Mouse (Mus musculus) ES-E14 (cell line): Measurements from ENCODE around the gene Gad1. TPM values are rescaled to one million over a fixed set of nuclear protein-coding genes. Genes with fewer than 3 reads are reported as not detected.

Experiments used
- DNase-seq: peaks from one replicate; pipeline ENCODE4 v3.0.0-alpha.2; 2013; ENCODE audit warnings: low read depth, low spot score
- H3K27ac ChIP-seq: 2 replicates; pipeline ENCODE4 v1.5.1; 2012; ENCODE audit warnings: low read depth, mild to moderate bottlenecking, low read length, moderate library complexity, mixed read lengths; ENCODE audit not compliant: poor library complexity, insufficient read depth, severe bottlenecking
- H3K36me3 ChIP-seq: 2 replicates; pipeline ENCODE4 v1.6.1; 2012; ENCODE audit warnings: mild to moderate bottlenecking, low read length, moderate library complexity, mixed read lengths; ENCODE audit not compliant: control insufficient read depth, poor library complexity, insufficient read depth, severe bottlenecking
- H3K4me1 ChIP-seq, 2 experiments: fragments of 150-350 bp in 1 of 2; sonication (generic) in 1 of 2; 2 replicates each; pipeline ENCODE4 v1.6.1; 2012; ENCODE audit warnings: low read length in 2 of 2, mild to moderate bottlenecking in 1 of 2, mixed read lengths in 1 of 2; ENCODE audit not compliant: control insufficient read depth in 2 of 2, insufficient read depth in 2 of 2, poor library complexity in 1 of 2
- H3K4me3 ChIP-seq, 2 experiments: fragments of 150-350 bp in 1 of 2; sonication (generic) in 1 of 2; 2 replicates each; pipeline ENCODE4 v1.5.1; 2012; ENCODE audit warnings: low read length in 2 of 2, low read depth in 1 of 2, mild to moderate bottlenecking in 1 of 2, mixed read lengths in 1 of 2; ENCODE audit not compliant: insufficient read depth in 1 of 2, poor library complexity in 1 of 2, severe bottlenecking in 1 of 2
- H3K9ac ChIP-seq: 2 replicates; pipeline ENCODE4 v1.6.1; 2012; ENCODE audit warnings: low read depth, mild to moderate bottlenecking, low read length, mixed read lengths; ENCODE audit not compliant: poor library complexity, insufficient read depth, severe bottlenecking
- H3K9me3 ChIP-seq: fragments of 150-350 bp; sonication (generic); 2 replicates; pipeline ENCODE4 v1.6.1; 2012; ENCODE audit warnings: low read depth, mild to moderate bottlenecking, low read length; ENCODE audit not compliant: control insufficient read depth, insufficient read depth
- CHD2 ChIP-seq: IDR thresholded peaks from 2 replicates; pipeline ENCODE4 v1.6.1; 2014; ENCODE audit warnings: mild to moderate bottlenecking, low read depth, low read length, inconsistent platforms
- HCFC1 ChIP-seq: IDR thresholded peaks from 2 replicates; pipeline ENCODE4 v1.6.1; 2012; ENCODE audit warnings: low read length, inconsistent platforms, borderline replicate concordance; ENCODE audit not compliant: insufficient read depth
- MAFK ChIP-seq: IDR thresholded peaks from 2 replicates; pipeline ENCODE4 v1.6.1; 2014; ENCODE audit warnings: mild to moderate bottlenecking, low read depth, low read length, inconsistent platforms; ENCODE audit not compliant: insufficient read depth
- ZC3H11A ChIP-seq: IDR thresholded peaks from 2 replicates; pipeline ENCODE4 v1.6.1; 2012; ENCODE audit warnings: low read depth, mild to moderate bottlenecking, inconsistent platforms, low read length, borderline replicate concordance
- ZNF384 ChIP-seq: IDR thresholded peaks from 2 replicates; pipeline ENCODE4 v1.6.1; 2012; ENCODE audit warnings: low read depth, low read length, inconsistent platforms
- in situ Hi-C, 2 experiments: fragments of 600-800 bp; cut with MboI; formaldehyde crosslinking; loops; one replicate each; pipeline ENCODE4 v1.15.1; 2025; ENCODE audit warnings: low sequenced_read_pairs in 2 of 2, inconsistent platforms in 1 of 2; ENCODE audit not compliant: unreplicated experiment in 2 of 2
- total RNA-seq: library from RNA; depleted of rRNA; stranded (reverse); fragments of 300-350 nt; gene quantifications from 2 replicates; pipeline ENCODE4 v1.2.3, GENCODE M21; 2012

Gene Gad1
- total RNA-seq, 1 experiment = 1.0 TPM

DNA sequence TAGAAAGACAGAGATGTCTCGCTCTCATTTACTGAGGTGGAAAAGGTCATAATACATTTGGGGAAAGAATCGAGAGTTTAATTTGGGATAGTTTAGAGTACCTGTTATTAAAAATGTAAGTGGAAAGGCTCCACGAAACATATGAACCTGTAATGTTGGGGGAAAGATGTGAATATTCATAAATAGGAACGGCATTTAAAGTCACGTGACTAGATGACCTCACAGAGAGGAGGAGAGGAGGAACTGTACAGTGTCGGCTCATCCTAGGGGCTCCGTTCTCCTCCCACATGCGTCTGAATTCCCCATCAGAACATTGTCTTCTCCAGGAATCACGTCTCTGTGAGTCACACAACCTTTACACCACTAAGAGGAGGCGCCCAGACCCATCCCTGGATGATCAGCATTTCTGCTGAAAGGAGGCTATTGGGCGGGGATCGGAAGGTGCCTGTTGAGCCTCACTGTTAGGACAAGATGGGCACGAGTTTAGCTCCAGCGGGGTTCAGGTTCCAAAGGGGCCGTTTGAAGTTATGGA, 739 bp upstream of the Gad1 start:
- in situ Hi-C loops = loop anchor here in 1 of 2 experiments (25.0 kb wide), 1 partner anchor 415 kb away; no protein-coding TSS in a partner anchor
- no peaks in the 10 kb centered on the region for H3K9me3 ChIP-seq
- H3K4me3 ChIP-seq = no peak overlapping the region
- no peak overlapping the region for H3K27ac ChIP-seq
- no peak for TF ChIP-seq CHD2
- TF ChIP-seq MAFK = no peak
- no peak for TF ChIP-seq HCFC1
- no peak for TF ChIP-seq ZNF384
- H3K36me3 ChIP-seq = no peaks in the 10 kb centered on the region
- peaks cover 0 to 2% of the 10 kb centered on the region in 2 experiments; a peak in 1 of 4 replicates for H3K4me1 ChIP-seq
- H3K9ac ChIP-seq = no peak overlapping the region
- DNase-seq = no peak

DNA sequence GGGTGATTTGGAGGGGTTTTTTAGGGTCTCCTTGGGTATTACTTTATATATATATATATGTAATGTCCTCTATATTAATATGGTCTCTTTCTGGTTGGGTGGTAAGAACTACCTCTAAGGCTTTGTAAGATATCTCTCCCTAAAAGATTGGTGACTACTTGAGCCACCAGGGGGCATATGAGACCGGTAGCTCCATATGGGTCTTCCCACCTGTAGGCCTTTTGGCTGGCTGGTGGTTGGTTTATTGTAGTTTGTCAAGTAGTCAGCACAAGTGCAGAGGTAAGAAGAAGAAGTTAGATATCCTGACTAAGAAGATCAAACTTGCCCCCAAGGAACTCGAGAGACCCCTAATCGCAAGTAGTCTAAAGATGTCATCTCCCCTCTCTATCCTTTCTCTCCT, 954 bp downstream of the Gad1 start:
- Histone ChIP-seq H3K36me3 (no peaks in the 10 kb centered on the region), H3K9ac (no peak overlapping the region), H3K4me3 (no peak overlapping the region), H3K4me1 (peaks cover 0 to 2% of the 10 kb centered on the region in 2 experiments; a peak in 2 of 4 replicates), H3K27ac (no peak overlapping the region), H3K9me3 (no peaks in the 10 kb centered on the region)
- TF ChIP-seq ZC3H11A = 0 out of 2 replicates have a peak, but pooled peaks have one; percentile 7
- no peak for TF ChIP-seq MAFK
- in situ Hi-C loops = loop anchor here in 1 of 2 experiments (25.0 kb wide), 1 partner anchor 417 kb away; no protein-coding TSS in a partner anchor
- no peak for DNase-seq

DNA sequence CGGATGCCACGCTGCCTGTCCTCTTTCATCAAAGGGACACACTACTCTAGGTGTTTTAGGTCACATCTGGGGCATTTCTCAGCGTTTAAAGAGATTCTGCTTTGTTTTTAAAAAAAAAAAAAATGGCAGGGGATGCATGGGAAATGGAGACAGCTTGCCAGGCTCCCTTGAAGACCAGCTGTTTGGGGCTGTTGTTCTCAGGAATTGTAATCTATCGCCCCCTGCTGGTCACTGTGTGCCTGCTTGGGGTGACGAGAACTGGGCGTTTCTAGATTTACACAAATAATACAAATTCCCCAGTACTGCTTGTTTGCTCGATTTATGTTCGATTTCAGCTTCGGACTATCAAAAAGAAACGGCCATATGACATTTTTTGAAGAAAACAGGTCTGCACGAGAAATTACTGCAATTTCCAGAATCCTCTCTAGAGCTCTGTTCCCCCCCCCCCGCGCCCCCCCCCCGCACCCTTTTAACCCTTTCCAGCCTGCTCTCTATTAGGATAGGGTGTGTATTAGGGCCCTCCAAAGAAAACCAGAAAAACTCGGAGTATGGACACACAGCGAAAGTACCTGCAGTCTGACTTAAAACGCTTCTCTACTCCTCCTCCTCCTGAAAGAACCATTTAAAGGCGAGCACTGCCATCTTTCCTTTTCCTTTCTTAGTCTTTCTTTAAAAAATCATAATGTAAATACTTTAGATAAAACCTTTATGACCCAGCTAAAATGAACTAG, 5.4 kb downstream of the Gad1 start:
- no peaks in the 10 kb centered on the region for H3K36me3 ChIP-seq
- H3K4me3 ChIP-seq = peak overlapping the region in 1 of 2 experiments; percentile 21; a peak in 2 of 4 replicates
- peak; percentile 96 for TF ChIP-seq ZNF384
- peak; percentile 8; the same call in 1 of the 2 replicates for TF ChIP-seq MAFK
- TF ChIP-seq ZC3H11A = peak; percentile 20; the same call in 1 of the 2 replicates
- TF ChIP-seq CHD2 = no peak
- no peak for TF ChIP-seq HCFC1
- in situ Hi-C loops = loop anchor here in 1 of 2 experiments (25.0 kb wide), 1 partner anchor 421 kb away; no protein-coding TSS in a partner anchor
- H3K27ac ChIP-seq = no peak overlapping the region
- H3K4me1 ChIP-seq = peaks cover 2 to 5% of the 10 kb centered on the region in 2 experiments
- no peak overlapping the region for H3K9ac ChIP-seq
- H3K9me3 ChIP-seq = no peaks in the 10 kb centered on the region
- DNase-seq = peak; percentile 99

DNA sequence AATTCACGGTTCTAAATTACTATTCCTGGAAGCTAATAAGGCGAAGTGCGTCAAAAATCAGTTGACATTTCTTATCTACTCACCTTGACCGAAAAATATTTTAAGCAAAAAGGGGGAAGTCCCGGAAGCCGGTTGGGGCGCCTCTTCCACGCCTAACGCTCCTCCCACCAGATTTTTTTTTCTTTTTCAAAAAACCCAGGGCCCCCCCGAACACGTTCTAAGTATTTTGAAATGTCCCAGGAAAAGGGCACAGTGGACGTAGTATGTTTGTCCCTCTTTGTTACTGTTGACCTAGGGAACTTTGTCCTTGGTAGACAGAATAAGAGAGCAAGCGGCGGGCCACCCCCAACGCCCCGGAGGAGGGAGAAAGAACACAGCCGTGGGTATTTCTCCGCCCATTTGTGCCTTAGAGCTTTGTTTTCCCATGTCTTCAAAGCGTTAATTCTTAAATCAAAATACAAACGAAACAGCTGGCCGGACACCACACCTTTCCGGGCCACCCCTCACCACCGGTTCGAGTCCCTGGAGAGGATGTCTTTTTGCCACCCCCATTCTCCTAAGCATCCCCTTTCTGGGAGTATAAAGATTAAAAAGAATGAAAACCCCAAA, 6.1 kb downstream of the Gad1 start:
- Histone ChIP-seq H3K27ac (no peak overlapping the region), H3K9ac (no peak overlapping the region), H3K4me1 (peaks cover 2 to 5% of the 10 kb centered on the region in 2 experiments), H3K9me3 (no peaks in the 10 kb centered on the region), H3K36me3 (no peaks in the 10 kb centered on the region), H3K4me3 (peak overlapping the region; percentile 15 to 21; a peak in 2 of 4 replicates)
- in situ Hi-C loops = loop anchor here in 1 of 2 experiments (25.0 kb wide), 1 partner anchor 422 kb away; no protein-coding TSS in a partner anchor
- no peak for DNase-seq
- TF ChIP-seq HCFC1 = no peak
- TF ChIP-seq ZNF384 = 0 out of 2 replicates have a peak, but pooled peaks have one; percentile 24
